Mouse (Mus musculus) small intestine, adult 2 months (tissue): Measurements from ENCODE around the gene Ak5. TPM values are rescaled to one million over a fixed set of nuclear protein-coding genes. Genes with fewer than 3 reads are reported as not detected.

ENCODE experiments used
- H3K27ac ChIP-seq: fragments of 200-500 bp; 2 replicates; pipeline ENCODE4 v1.5.1; 2012; ENCODE audit warnings: low read depth, low read length, control low read depth, inconsistent platforms; ENCODE audit not compliant: insufficient read depth
- H3K27me3 ChIP-seq: fragments of 200-500 bp; 2 replicates; pipeline ENCODE4 v1.6.1; 2012; ENCODE audit warnings: mild to moderate bottlenecking, moderate library complexity, low read length, inconsistent platforms; ENCODE audit not compliant: control insufficient read depth, insufficient read depth
- H3K36me3 ChIP-seq: fragments of 200-500 bp; 2 replicates; pipeline ENCODE4 v1.6.1; 2012; ENCODE audit warnings: mild to moderate bottlenecking, low read length, control low read depth, inconsistent platforms; ENCODE audit not compliant: control insufficient read depth, insufficient read depth
- H3K4me1 ChIP-seq: fragments of 200-500 bp; 2 replicates; pipeline ENCODE4 v1.6.1; 2012; ENCODE audit warnings: low read length, inconsistent platforms, mixed read lengths; ENCODE audit not compliant: control insufficient read depth, insufficient read depth, insufficient read length
- H3K4me3 ChIP-seq: fragments of 200-500 bp; 2 replicates; pipeline ENCODE4 v1.5.1; 2012; ENCODE audit warnings: low read depth, mild to moderate bottlenecking, control low read depth, inconsistent platforms, low read length, moderate library complexity
- CTCF ChIP-seq: fragments of 200-500 bp; IDR thresholded peaks from 2 replicates; pipeline ENCODE4 v1.5.1; 2012; ENCODE audit warnings: low read depth, mild to moderate bottlenecking, control low read depth, inconsistent platforms, low read length, moderate library complexity, mixed read lengths; ENCODE audit not compliant: insufficient replicate concordance, insufficient read length; ENCODE audit errors: extremely low read depth
- POLR2A ChIP-seq: fragments of 200-500 bp; IDR thresholded peaks from 2 replicates; pipeline ENCODE4 v1.6.1; 2012; ENCODE audit warnings: low read depth, mild to moderate bottlenecking, control low read depth, inconsistent platforms, low read length, moderate library complexity
- WGBS: fragments of 180-500 bp; shearing (Covaris S2); methylation state at CpG from one replicate; pipeline ENCODE4 v1.1.7; 2018; 5-methylcytosine and 5-hydroxymethylcytosine counted together
- polyA plus RNA-seq: library from polyadenylated mRNA; depleted of rRNA; stranded (reverse); fragments of >200 nt; gene quantifications from 2 replicates; pipeline ENCODE4 v1.2.3, GENCODE M21; 2012

The Ak5 gene
- polyA plus RNA-seq, 1 experiment, result not detected

DNA sequence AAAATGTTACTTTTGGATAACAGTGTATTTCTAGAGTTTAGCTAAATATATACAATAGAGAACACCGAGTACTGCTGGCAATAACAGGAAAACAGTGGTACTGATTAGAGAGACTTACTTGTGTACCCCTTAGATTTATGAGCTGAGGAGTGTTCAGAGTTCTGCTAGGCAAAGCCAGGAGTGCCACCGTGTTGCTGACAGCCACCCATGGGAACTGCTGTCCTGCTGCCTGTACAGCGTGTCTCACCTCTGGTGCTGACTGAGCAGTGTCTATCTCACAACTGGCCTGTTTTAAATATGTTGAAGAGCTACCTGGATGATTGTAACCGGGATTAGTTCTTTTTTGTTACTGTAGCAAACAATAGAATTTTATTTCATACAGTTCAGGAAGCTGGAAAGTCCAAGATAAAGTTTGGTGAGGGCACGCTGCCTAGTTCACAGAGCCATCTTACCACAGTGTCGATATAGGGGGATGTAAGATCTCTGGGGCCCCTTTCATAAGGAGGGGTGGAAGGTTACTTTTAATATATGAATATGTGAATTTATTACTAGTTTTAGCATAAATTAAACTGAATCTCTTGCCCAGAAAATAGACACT is 103.5 kb downstream of the Ak5 start:
- no peaks in the 10 kb centered on the region for H3K36me3 ChIP-seq
- no peaks in the 10 kb centered on the region for H3K27me3 ChIP-seq
- TF ChIP-seq CTCF, result no peak
- TF ChIP-seq POLR2A, result no peak
- 65% methylated on average over 6 of the region's 6 CpGs for WGBS
- no peak overlapping the region for H3K4me3 ChIP-seq
- H3K4me1 ChIP-seq, result no peaks in the 10 kb centered on the region
- H3K27ac ChIP-seq, result no peak overlapping the region

DNA sequence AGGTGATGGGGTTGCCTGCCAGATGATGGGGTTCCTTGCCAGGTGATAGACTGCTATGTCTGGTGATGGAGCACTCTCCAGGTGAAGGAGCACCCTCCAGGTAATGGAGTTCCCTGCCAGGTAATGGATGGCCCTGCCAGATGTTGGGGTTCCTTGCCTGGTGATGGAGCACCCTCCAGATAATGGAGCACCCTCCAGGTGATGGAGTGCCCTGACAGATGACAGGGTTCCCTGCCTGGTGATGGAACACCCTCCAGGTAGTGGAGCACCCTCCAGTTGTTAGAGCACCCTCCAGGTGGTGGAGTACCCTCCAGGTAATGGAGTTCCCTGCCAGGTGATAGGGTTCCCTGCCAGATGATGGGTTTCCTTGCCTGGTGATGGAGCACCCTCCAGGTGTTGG is 104.3 kb downstream of the Ak5 start:
- Histone ChIP-seq H3K4me1 (no peaks in the 10 kb centered on the region), H3K4me3 (no peak overlapping the region), H3K27ac (no peak overlapping the region), H3K27me3 (no peaks in the 10 kb centered on the region), H3K36me3 (no peaks in the 10 kb centered on the region)
- TF ChIP-seq POLR2A, result no peak
- no peak for TF ChIP-seq CTCF

DNA sequence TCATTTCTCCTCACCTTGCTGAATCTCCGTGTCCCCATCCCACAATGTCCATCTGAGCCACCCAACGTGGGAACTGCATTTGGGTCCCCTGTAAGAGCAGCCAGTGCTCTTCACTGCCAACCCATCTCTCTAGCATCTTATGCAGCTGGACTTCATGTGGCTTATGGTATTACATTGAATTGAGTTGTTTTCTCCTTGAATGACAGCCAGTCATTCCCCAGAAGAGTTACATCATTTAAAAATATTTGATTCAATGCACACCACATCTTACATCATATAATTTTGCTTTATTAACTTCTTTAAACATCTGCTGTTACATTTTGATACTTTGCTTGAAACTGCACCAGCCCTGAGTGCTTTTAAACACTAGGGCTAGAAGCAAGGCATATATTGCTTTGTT is 106.5 kb downstream of the Ak5 start:
- H3K4me3 ChIP-seq, result no peak overlapping the region
- H3K27ac ChIP-seq, result no peak overlapping the region
- H3K27me3 ChIP-seq, result no peaks in the 10 kb centered on the region
- 75% methylated on average over 2 of the region's 2 CpGs for WGBS
- H3K36me3 ChIP-seq, result no peaks in the 10 kb centered on the region
- no peak for TF ChIP-seq POLR2A
- TF ChIP-seq CTCF, result no peak
- no peaks in the 10 kb centered on the region for H3K4me1 ChIP-seq

DNA sequence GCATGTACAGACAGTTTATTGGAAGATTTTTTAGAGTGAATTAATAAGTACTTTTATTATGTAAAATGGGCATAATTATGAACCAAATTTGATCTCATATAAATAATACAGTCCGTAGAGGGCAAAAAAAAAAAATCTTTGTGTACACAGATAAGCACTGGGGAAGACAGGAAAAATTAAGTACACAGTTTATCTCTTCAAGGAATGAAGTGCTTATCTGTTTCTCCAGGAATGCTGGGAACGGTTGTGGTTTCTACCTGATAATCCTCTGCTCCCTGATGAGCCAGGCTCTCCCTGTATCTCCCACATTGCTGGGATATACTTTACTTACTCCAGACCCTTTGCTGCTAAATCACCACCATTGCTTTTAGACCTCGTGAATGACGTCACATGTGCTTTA is 108.9 kb downstream of the Ak5 start:
- Histone ChIP-seq H3K4me3 (no peak overlapping the region), H3K27me3 (no peaks in the 10 kb centered on the region), H3K27ac (no peak overlapping the region), H3K4me1 (no peaks in the 10 kb centered on the region), H3K36me3 (no peaks in the 10 kb centered on the region)
- 27% methylated on average over 4 of the region's 4 CpGs for WGBS
- TF ChIP-seq CTCF (no peak), POLR2A (no peak)

DNA sequence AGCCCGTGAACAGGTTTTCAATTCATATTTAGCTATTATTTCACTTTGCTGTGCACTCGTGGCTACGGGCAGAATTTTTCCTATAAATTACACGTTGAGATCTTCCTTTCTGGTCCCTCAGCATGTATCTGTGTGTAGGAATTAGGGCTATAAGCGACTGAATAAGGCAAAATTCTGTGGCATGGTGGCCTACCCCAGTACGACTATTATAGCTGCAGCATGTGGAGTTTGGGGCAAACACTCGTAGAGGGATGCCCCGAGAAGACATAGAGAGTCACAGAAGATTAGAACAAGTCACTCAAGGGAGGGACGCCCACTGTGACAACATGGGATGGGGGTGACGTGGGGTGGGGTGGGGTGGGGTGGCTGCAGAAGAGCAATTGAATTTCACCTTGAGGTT is 110.1 kb downstream of the Ak5 start:
- Histone ChIP-seq H3K27me3 (no peaks in the 10 kb centered on the region), H3K27ac (no peak overlapping the region), H3K4me3 (no peak overlapping the region), H3K4me1 (no peaks in the 10 kb centered on the region), H3K36me3 (no peaks in the 10 kb centered on the region)
- TF ChIP-seq CTCF (no peak), POLR2A (no peak)
- 44% methylated on average over 10 of the region's 10 CpGs for WGBS

DNA sequence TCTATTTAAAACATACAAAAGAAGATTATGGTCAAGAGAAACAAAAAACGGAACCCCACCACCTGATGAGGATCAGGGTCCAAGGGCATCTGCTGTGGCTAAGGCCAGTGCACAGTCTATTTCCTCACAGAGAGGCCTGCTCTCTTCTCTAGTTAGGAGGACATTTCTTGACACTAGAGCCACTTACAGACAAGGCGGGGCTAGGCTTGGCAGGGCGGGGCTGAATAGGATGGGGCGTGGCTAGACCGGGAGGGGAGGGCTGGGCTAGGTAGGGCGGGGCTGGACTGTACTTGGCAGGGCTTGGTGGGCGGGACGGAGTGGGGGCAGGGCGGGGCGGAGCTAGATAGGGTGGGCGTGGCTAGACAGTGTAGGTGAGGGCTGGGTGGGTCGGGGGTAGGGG is 110.5 kb downstream of the Ak5 start:
- H3K4me1 ChIP-seq, result no peaks in the 10 kb centered on the region
- H3K27me3 ChIP-seq, result no peaks in the 10 kb centered on the region
- 31% methylated on average over 12 of the region's 12 CpGs for WGBS
- H3K36me3 ChIP-seq, result no peaks in the 10 kb centered on the region
- TF ChIP-seq CTCF (no peak), POLR2A (no peak)
- H3K4me3 ChIP-seq, result no peak overlapping the region
- no peak overlapping the region for H3K27ac ChIP-seq

DNA sequence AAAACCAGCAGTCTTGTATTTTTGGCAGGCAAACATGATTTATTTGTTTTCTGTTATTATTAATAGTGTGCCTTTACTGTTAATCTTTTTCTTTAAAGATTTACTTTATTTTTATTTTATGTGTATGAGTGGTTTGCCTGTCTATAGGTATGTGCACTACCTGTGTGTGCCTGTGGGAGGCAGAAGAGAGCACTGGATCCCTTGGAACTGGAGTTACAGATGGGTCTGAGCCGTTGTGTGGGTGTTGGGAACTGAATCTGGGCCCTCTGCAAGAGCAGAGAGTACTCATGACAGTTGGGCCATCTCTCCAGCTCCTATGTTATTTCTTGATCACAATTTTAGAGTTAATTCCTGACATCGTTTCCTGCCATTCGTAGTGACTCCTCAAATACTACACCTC is 111.2 kb downstream of the Ak5 start:
- TF ChIP-seq CTCF (no peak), POLR2A (no peak)
- no peaks in the 10 kb centered on the region for H3K4me1 ChIP-seq
- H3K36me3 ChIP-seq, result no peaks in the 10 kb centered on the region
- no peaks in the 10 kb centered on the region for H3K27me3 ChIP-seq
- H3K4me3 ChIP-seq, result no peak overlapping the region
- H3K27ac ChIP-seq, result no peak overlapping the region
- 89% methylated on average over 3 of the region's 3 CpGs for WGBS
